Mouse (Mus musculus) kidney, embryonic 15.5 days (tissue): ENCODE results near the gene Rgl2. TPM values are rescaled to one million over a fixed set of nuclear protein-coding genes. Genes with fewer than 3 reads are reported as not detected.

Experiments
- ATAC-seq: fragments of 200-750 bp; cut with Nextera tagmentation; replicated peaks from 2 replicates; pipeline ENCODE4 v1.8.0; 2017; ENCODE audit warnings: moderate TSS enrichment; ENCODE audit not compliant: low FRiP score
- H3K27ac ChIP-seq: fragments of 300-500 bp; sonication (generic); 2 replicates; pipeline ENCODE4 v1.5.1; 2015; ENCODE audit warnings: mild to moderate bottlenecking, inconsistent platforms
- H3K27me3 ChIP-seq: fragments of 300-500 bp; sonication (generic); 2 replicates; pipeline ENCODE4 v1.6.1; 2015; ENCODE audit warnings: inconsistent platforms
- H3K36me3 ChIP-seq: fragments of 300-500 bp; sonication (generic); 2 replicates; pipeline ENCODE4 v1.6.1; 2015; ENCODE audit warnings: inconsistent platforms
- H3K4me1 ChIP-seq: fragments of 300-500 bp; sonication (generic); 2 replicates; pipeline ENCODE4 v1.6.1; 2015; ENCODE audit warnings: inconsistent platforms
- H3K4me2 ChIP-seq: fragments of 300-500 bp; sonication (generic); 2 replicates; pipeline ENCODE4 v1.6.1; 2015; ENCODE audit warnings: moderate library complexity, mild to moderate bottlenecking, inconsistent platforms
- H3K4me3 ChIP-seq: fragments of 300-500 bp; sonication (generic); replicated peaks from 2 replicates; pipeline ENCODE4 v1.5.1; 2015; ENCODE audit warnings: mild to moderate bottlenecking, inconsistent platforms
- H3K9ac ChIP-seq: fragments of 300-500 bp; sonication (generic); 2 replicates; pipeline ENCODE4 v1.6.1; 2015; ENCODE audit warnings: mild to moderate bottlenecking, inconsistent platforms
- H3K9me3 ChIP-seq: fragments of 300-500 bp; sonication (generic); replicated peaks from 2 replicates; pipeline ENCODE4 v1.6.1; 2016; ENCODE audit warnings: inconsistent platforms
- WGBS: fragments of 180-500 bp; shearing (Covaris S2); methylation state at CpG from one replicate; pipeline ENCODE4 v1.1.7; 2015; ENCODE audit warnings: mixed read lengths; 5-methylcytosine and 5-hydroxymethylcytosine counted together
- polyA plus RNA-seq: library from polyadenylated mRNA; unstranded; fragments of >200 nt; fragmentation: Nextera tagmentation; extraction: Ambion mirVana; gene quantifications from 2 replicates; pipeline ENCODE4 v1.2.1, GENCODE M21; 2015

Rgl2 gene
- polyA plus RNA-seq, 1 experiment from 2014 or later = 34.5 TPM

GRCm38 (mm10) chr17:33910346-33911051, 18.8 kb upstream of the Rgl2 start:
- Histone ChIP-seq H3K4me2 (peak overlapping the region; percentile 98), H3K9me3 (no peaks in the 10 kb centered on the region), H3K27ac (peak overlapping the region; percentile 84), H3K4me3 (peak overlapping the region; percentile 66), H3K27me3 (no peaks in the 10 kb centered on the region), H3K36me3 (peaks cover 45% of the 10 kb centered on the region), H3K4me1 (peaks cover 48% of the 10 kb centered on the region), H3K9ac (peak overlapping the region; percentile 77)
- 41% methylated on average over 11 of the region's 11 CpGs for WGBS
- ATAC-seq = no peak

- H3K4me3 ChIP-seq = peak overlapping the region; percentile 14
- peak overlapping the region; percentile 98 for H3K4me2 ChIP-seq
- peak overlapping the region; percentile 51 for H3K27ac ChIP-seq
- 0 out of 2 replicates have a peak overlapping the region, but pooled peaks have one; percentile 5 for H3K9ac ChIP-seq
- peaks cover 45% of the 10 kb centered on the region for H3K36me3 ChIP-seq
- H3K27me3 ChIP-seq = no peaks in the 10 kb centered on the region
- ATAC-seq = no peak
- no peaks in the 10 kb centered on the region for H3K9me3 ChIP-seq
- peaks cover 49% of the 10 kb centered on the region for H3K4me1 ChIP-seq
- WGBS = 62% methylated on average over 31 of the region's 31 CpGs
Observed at GRCm38 (mm10) chr17:33911052-33911812, 18.1 kb upstream of the Rgl2 start.

GRCm38 (mm10) chr17:33911813-33912414, 17.4 kb upstream of the Rgl2 start:
- H3K4me1 ChIP-seq = peaks cover 55% of the 10 kb centered on the region
- 49% methylated on average over 28 of the region's 28 CpGs for WGBS
- H3K27me3 ChIP-seq = no peaks in the 10 kb centered on the region
- no peak for ATAC-seq
- peaks cover 45% of the 10 kb centered on the region for H3K36me3 ChIP-seq
- H3K4me3 ChIP-seq = peak overlapping the region; percentile 14
- peak overlapping the region; percentile 98 for H3K4me2 ChIP-seq
- H3K27ac ChIP-seq = peak overlapping the region; percentile 51
- peak overlapping the region; percentile 5; the same call in 1 of the 2 replicates for H3K9ac ChIP-seq
- H3K9me3 ChIP-seq = no peaks in the 10 kb centered on the region

- no peaks in the 10 kb centered on the region for H3K27me3 ChIP-seq
- WGBS = 89% methylated on average over 10 of the region's 10 CpGs
- no peak overlapping the region for H3K4me2 ChIP-seq
- H3K27ac ChIP-seq = no peak overlapping the region
- H3K4me3 ChIP-seq = no peak overlapping the region
- no peak overlapping the region for H3K9ac ChIP-seq
- H3K9me3 ChIP-seq = no peaks in the 10 kb centered on the region
- peaks cover 60% of the 10 kb centered on the region for H3K4me1 ChIP-seq
- no peak for ATAC-seq
- peaks cover 51% of the 10 kb centered on the region for H3K36me3 ChIP-seq
Observed at GRCm38 (mm10) chr17:33913264-33913663, 16.1 kb upstream of the Rgl2 start.

DNA sequence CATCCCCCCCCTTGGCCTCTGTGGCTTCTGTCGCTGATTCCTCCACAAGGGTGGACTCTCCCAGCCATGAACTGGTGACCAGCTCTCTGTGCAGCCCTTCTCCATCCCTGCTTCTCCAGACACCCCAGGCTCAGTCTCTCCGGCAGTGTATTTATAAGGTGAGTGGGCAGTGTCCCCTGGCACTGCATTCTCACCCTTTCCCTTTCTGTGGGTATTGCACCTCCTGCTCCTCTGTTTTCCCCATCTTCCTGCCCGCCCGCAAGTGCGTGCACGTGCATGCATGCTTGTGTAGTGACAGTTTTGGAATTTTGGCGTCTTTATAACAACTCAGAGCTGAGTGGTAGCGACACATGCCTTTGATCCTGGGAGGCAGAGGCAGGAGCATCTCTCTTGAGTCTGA, 15.4 kb upstream of the Rgl2 start:
- peaks cover 63% of the 10 kb centered on the region for H3K4me1 ChIP-seq
- peaks cover 54% of the 10 kb centered on the region for H3K36me3 ChIP-seq
- no peaks in the 10 kb centered on the region for H3K27me3 ChIP-seq
- no peak overlapping the region for H3K9ac ChIP-seq
- no peak overlapping the region for H3K27ac ChIP-seq
- no peak for ATAC-seq
- WGBS = 93% methylated on average over 8 of the region's 8 CpGs
- no peak overlapping the region for H3K4me3 ChIP-seq
- no peak overlapping the region for H3K4me2 ChIP-seq
- no peaks in the 10 kb centered on the region for H3K9me3 ChIP-seq

DNA sequence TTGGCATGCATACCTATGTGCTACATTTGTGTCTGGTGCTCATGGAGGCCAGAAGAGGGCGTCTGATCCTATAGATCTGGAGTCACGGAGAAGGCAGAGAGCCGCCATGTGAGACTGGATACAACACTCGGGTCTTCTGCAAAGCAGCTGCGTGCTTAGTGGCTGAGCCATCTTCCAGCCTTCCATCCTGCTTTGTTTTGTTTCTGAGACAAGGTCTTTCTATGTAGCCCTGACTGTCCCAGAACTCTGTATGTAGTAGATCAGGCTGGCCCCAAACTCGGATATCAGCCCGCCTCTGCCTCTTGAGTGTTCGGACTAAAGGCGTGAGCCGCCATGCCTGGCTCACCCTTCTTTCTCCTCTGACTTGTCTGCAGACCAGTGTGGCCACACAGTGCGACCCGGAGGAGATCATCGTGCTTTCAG, 14.4 kb upstream of the Rgl2 start:
- no peaks in the 10 kb centered on the region for H3K9me3 ChIP-seq
- peak overlapping the region; percentile 62 for H3K4me2 ChIP-seq
- no peak overlapping the region for H3K9ac ChIP-seq
- peak overlapping the region; percentile 10; the same call in 1 of the 2 replicates for H3K27ac ChIP-seq
- peak overlapping the region; percentile 64; the same call in 1 of the 2 replicates for H3K4me3 ChIP-seq
- no peaks in the 10 kb centered on the region for H3K27me3 ChIP-seq
- peaks cover 54% of the 10 kb centered on the region for H3K36me3 ChIP-seq
- peaks cover 72% of the 10 kb centered on the region for H3K4me1 ChIP-seq
- no peak for ATAC-seq
- 79% methylated on average over 13 of the region's 13 CpGs for WGBS

- under 1% methylated on average over 34 of the region's 34 CpGs for WGBS
- H3K4me3 ChIP-seq = peak within 1 kb of the TSS; percentile 64
- peak; percentile 92 for ATAC-seq
- peak within 1 kb of the TSS; percentile 57 for H3K9ac ChIP-seq
- H3K4me2 ChIP-seq = peak within 1 kb of the TSS; percentile 62
- H3K4me1 ChIP-seq = peaks cover 72% of the 10 kb centered on the region
- H3K36me3 ChIP-seq = peaks cover 52% of the 10 kb centered on the region
- H3K27me3 ChIP-seq = no peaks in the 10 kb centered on the region
- no peaks in the 10 kb centered on the region for H3K9me3 ChIP-seq
- peak within 1 kb of the TSS; percentile 92 for H3K27ac ChIP-seq
Observed at GRCm38 (mm10) chr17:33915671-33916250, 13.6 kb upstream of the Rgl2 start, which contains the start of the genes Tapbp and Zbtb22. Tapbp (plus strand) TSS chr17:33915899. Zbtb22 (plus strand) TSS chr17:33915904.

DNA sequence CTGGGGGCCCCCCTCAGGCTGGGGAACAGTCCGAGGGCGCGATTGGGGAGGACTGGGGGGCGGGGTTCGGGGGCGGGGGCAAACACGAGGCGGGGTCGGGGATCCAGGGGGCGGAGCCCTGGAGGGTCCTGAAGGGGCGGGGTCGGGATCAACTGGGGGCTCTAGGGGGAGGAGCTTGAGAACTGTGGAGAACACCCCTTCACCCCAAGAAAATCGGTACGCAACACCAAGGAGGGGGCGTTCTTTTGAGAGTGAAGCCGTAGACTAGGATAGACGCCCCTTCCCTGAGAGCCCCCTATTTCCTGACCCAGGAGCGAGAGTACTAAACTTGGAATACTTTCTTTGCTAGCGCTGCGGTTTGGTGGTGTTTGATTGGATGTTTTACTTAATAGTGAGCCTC, 13.0 kb upstream of the Rgl2 start:
- peak overlapping the region; percentile 62 for H3K4me2 ChIP-seq
- peak overlapping the region; percentile 57 for H3K9ac ChIP-seq
- H3K27me3 ChIP-seq = no peaks in the 10 kb centered on the region
- peak; percentile 16 for ATAC-seq
- H3K36me3 ChIP-seq = peaks cover 47% of the 10 kb centered on the region
- WGBS = 1% methylated on average over 20 of the region's 20 CpGs
- H3K4me1 ChIP-seq = peaks cover 71% of the 10 kb centered on the region
- no peaks in the 10 kb centered on the region for H3K9me3 ChIP-seq
- H3K4me3 ChIP-seq = peak overlapping the region; percentile 64
- peak overlapping the region; percentile 92 for H3K27ac ChIP-seq

GRCm38 (mm10) chr17:33916847-33917655, 12.3 kb upstream of the Rgl2 start:
- Histone ChIP-seq H3K36me3 (peaks cover 39% of the 10 kb centered on the region), H3K4me2 (peak overlapping the region; percentile 62), H3K4me1 (peaks cover 68% of the 10 kb centered on the region), H3K27me3 (no peaks in the 10 kb centered on the region), H3K27ac (peak overlapping the region; percentile 92; the same call in 1 of the 2 replicates), H3K9me3 (no peaks in the 10 kb centered on the region), H3K9ac (no peak overlapping the region), H3K4me3 (peak overlapping the region; percentile 64)
- no peak for ATAC-seq
- WGBS = 74% methylated on average over 31 of the region's 31 CpGs

- no peaks in the 10 kb centered on the region for H3K9me3 ChIP-seq
- WGBS = 85% methylated on average over 18 of the region's 18 CpGs
- H3K36me3 ChIP-seq = peaks cover 33% of the 10 kb centered on the region
- no peak overlapping the region for H3K9ac ChIP-seq
- ATAC-seq = no peak
- no peak overlapping the region; the same call in 1 of the 2 replicates for H3K4me3 ChIP-seq
- peaks cover 62% of the 10 kb centered on the region for H3K4me1 ChIP-seq
- H3K27me3 ChIP-seq = no peaks in the 10 kb centered on the region
- H3K4me2 ChIP-seq = 0 out of 2 replicates have a peak overlapping the region, but pooled peaks have one; percentile 62
- H3K27ac ChIP-seq = no peak overlapping the region
Observed at GRCm38 (mm10) chr17:33917656-33918292, 11.6 kb upstream of the Rgl2 start.
